Mouse (Mus musculus) subcutaneous adipose tissue, adult 2 months (tissue): ENCODE data around the gene Rfesd. TPM values are rescaled to one million over a fixed set of nuclear protein-coding genes. Genes with fewer than 3 reads are reported as not detected.

Experiments used
- polyA plus RNA-seq: library from polyadenylated mRNA; depleted of rRNA; stranded (reverse); fragments of >200 nt; gene quantifications from 2 replicates; pipeline ENCODE4 v1.2.3, GENCODE M21; 2012; ENCODE audit warnings: low replicate concordance; rRNA removed

The Rfesd gene
- 8.1 and 8.9 TPM in 2 replicates for polyA plus RNA-seq

GRCm38 (mm10) chr13:76017974-76018843 is at the start of gene Rfesd:
Gene Rfesd, minus strand, starts transcription at chr13:76018719.

GRCm38 (mm10) chr13:76056896-76057266 is 38.4 kb upstream of the Rfesd start, which contains the start of gene Gpr150:
Gene Gpr150, minus strand, starts transcription at chr13:76056996.

GRCm38 (mm10) chr13:75966850-75967249 is 51.7 kb downstream of the Rfesd start, which contains the start of gene Spata9:
Gene Spata9, plus strand, starts transcription at chr13:75967150.

Other genes starting within 250 kb of the Rfesd start
- 36.8 and 41.7 TPM in 2 replicates for gene Glrx, start 178.9 kb downstream of the Rfesd start, polyA plus RNA-seq
- gene Rhobtb3, start 74.8 kb downstream of the Rfesd start, polyA plus RNA-seq = 5.2 and 16.2 TPM in 2 replicates
- not detected in 2 replicates for gene Spata9, start 51.6 kb downstream of the Rfesd start, polyA plus RNA-seq
- 0.15 TPM in 1 of 2 replicates, not detected in the other for gene Gpr150, start 38.3 kb upstream of the Rfesd start, polyA plus RNA-seq
- 5.6 and 9.0 TPM in 2 replicates for gene Arsk, start 79.9 kb upstream of the Rfesd start, polyA plus RNA-seq
- gene Ttc37, start 80.0 kb upstream of the Rfesd start, polyA plus RNA-seq = 7.7 and 11.3 TPM in 2 replicates